Mouse (Mus musculus) left cerebral cortex, adult 9 months (tissue): ENCODE data around the gene Melk.

Source experiments
- DNase-seq, 2 experiments: peaks; one replicate each; pipeline ENCODE4 v3.0.0; 2022; ENCODE audit warnings: low spot score in 2 of 2

Gene Melk

DNA sequence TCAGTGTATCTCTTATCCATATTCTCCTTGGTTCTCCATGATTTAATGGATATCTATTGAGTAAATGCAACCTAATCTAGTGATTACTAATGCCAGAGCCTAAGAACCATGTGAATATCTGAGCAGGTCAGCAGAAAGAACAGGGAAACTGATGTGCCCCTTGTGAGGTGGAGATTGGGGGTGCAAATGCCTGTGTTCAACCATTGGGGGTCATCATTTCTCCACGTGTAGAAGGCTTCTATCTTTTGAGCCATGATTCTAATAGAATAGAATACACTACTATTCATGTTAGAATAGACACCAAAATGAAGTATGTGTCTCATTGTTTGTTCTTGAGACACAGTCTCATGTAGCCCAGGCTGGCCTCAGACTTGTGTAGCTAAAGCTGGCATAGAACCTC, 27.3 kb downstream of the Melk start:
- DNase-seq = no peak

- no peak for DNase-seq
These were observed 34.3 kb downstream of the Melk start for GRCm38 (mm10) chr4:44335006-44335405.

GRCm38 (mm10) chr4:44361670-44362069, 61.0 kb downstream of the Melk start:
- DNase-seq = no peak

DNA sequence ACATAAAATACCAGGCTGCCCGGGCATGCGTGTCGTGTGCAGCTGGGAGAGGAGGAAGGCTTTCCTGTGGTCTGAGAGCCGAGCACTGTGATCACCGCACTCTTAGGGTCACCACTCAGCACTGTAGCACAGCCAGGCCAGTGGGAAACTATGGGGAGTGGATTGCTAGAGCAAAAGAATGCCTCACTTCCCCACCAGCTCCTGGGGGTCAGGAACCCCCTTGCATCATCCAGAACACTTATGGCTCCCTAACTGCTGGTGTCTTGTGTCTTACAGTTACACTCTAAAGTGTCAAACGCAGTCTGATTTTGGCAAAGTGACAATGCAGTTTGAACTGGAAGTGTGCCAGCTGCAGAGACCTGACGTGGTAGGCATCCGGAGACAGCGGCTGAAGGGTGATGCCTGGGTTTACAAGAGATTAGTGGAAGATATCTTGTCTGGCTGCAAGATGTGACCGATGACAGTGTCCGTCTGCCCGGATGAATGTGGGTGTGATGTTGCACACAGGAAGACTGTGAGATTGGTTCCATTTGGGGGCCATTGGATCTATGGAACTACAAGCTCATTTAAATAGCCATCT, 62.8 kb downstream of the Melk start:
- DNase-seq = no peak

GRCm38 (mm10) chr4:44392231-44393216, 91.8 kb downstream of the Melk start:
- no peak for DNase-seq

DNA sequence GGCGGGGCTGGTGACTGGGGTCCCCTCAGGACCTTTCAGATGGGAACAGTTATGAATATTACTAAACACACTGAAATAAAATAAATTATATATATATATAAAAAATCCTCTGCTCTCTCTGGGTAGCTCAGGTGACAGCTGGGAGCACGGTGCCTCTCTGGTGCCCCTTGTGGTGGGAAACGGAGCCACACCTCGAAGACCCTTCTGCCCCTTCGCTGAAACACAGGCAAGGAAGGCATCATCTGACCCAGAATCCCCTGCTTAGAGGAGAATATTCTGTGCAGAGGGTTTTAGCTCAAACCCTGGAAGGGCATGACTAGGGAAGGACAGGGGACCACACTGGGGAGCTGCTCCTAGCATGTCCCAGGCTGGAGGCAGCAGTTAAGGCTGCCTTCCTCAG, 101.9 kb downstream of the Melk start:
- DNase-seq = no peak

DNA sequence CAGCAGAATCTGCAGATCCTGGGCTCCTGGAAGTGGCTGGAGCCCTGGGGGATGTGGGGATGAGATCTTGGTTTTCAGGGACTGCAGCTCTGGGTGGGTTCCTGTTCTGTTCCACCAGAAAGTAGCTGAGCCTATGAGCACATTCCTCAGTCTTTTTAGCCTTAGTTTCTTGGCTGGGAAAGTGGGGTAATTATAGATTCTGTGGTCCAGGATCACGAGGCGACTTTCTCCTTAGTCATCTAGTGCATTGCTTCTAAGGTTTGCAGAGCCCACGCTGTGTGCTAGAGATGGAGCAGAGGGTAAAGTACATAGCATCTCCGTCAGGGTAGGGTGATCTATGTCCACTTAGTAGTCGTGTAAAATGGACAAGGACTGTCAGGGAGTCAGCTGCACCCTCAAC, 103.8 kb downstream of the Melk start:
- no peak for DNase-seq
